Mouse (Mus musculus) brain, embryonic 14.5 days (tissue): ENCODE results near the gene Kcnh8. TPM values are rescaled to one million over a fixed set of nuclear protein-coding genes. Genes with fewer than 3 reads are reported as not detected.
A peak's percentile ranks its signal among the peaks of the same experiment; 100 is the strongest.

Experiments
- DNase-seq: peaks from one replicate; pipeline ENCODE4 v3.0.0-alpha.2; 2011; ENCODE audit warnings: low read depth
- CTCF ChIP-seq: fragments of 200-500 bp; IDR thresholded peaks from 2 replicates; pipeline ENCODE4 v1.5.1; 2012; ENCODE audit warnings: inconsistent platforms, mild to moderate bottlenecking, moderate library complexity, borderline replicate concordance; ENCODE audit not compliant: insufficient read depth, insufficient read length; ENCODE audit errors: extremely low read depth
- POLR2A ChIP-seq: fragments of 200-500 bp; IDR thresholded peaks from 2 replicates; pipeline ENCODE4 v1.6.1; 2012; ENCODE audit warnings: mild to moderate bottlenecking, inconsistent platforms, borderline replicate concordance; ENCODE audit not compliant: poor library complexity, insufficient read depth, insufficient read length, severe bottlenecking; ENCODE audit errors: extremely low read depth
- polyA plus RNA-seq: library from polyadenylated mRNA; depleted of rRNA; stranded (reverse); fragments of >200 nt; gene quantifications from 2 replicates; pipeline ENCODE4 v1.2.3, GENCODE M21; 2012

Gene Kcnh8
- polyA plus RNA-seq, 1 experiment = 6.6 TPM

DNA sequence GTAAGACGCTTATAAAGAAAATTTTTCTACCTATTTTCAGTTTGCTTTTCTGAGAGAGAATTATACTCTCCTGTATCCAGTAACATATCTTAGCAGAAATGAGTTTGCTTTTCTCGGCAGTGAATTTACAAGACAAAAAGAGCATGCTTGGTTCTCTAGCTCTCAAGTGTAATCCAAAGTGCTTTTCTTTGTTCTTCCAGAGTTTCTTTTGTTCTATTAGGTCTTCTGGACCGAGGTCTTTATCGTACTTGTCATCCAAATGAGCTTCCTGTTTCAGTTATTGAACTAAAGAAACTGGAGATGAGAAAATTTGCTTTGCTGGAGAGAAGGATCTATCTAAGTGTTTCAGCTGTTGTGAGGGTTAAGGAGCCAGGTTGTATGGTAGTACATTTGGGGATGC, 8.9 kb downstream of the Kcnh8 start:
- DNase-seq = no peak
- TF ChIP-seq CTCF = no peak
- no peak for TF ChIP-seq POLR2A

DNA sequence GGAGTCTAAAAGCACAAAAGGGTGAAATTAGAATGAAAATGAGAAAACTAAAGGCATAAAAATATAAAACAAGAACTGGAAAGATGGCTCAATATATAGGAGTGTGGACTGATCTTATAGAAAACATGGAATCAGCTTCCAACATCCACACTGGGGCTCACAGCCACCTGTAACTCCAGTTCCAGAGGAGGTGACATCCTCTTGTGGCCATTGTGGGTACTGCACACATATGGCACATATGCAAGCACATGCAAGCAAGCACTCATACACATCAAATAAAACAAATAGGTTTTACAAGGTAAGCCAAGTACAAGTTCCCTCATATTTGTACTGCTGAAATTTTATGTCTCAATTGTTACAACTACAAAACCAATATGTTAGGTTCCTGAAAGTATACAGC, 46.7 kb downstream of the Kcnh8 start:
- TF ChIP-seq CTCF = peak; percentile 38; the same call in 1 of the 2 replicates
- TF ChIP-seq POLR2A = no peak
- no peak for DNase-seq

- DNase-seq = no peak
- TF ChIP-seq CTCF (no peak), POLR2A (no peak)
Observed at GRCm38 (mm10) chr17:52691988-52692387, 89.5 kb downstream of the Kcnh8 start.

DNA sequence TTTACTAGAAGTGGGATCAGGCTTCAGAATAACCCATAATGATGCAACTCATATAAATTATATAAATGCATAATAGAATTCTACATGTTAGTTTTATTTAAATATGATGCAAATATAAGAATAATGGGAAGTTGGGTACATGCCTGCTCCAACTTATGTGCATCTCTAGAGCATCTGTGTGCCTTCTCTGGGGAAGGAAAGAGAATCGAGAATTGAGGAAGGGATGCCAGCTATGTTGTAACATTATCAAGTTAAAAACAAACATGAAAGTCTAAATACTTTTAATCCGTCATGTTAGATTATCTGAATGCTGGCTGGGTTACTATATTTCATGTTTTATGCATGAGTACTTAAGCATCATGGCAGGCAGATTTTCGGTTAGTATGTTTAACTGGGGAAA, 99.4 kb downstream of the Kcnh8 start:
- no peak for DNase-seq
- no peak for TF ChIP-seq CTCF
- TF ChIP-seq POLR2A = no peak

GRCm38 (mm10) chr17:52712319-52712718, 109.8 kb downstream of the Kcnh8 start:
- peak; percentile 26 for DNase-seq
- no peak for TF ChIP-seq POLR2A
- TF ChIP-seq CTCF = no peak

- TF ChIP-seq POLR2A (no peak), CTCF (no peak)
- peak; percentile 4 for DNase-seq
Observed at GRCm38 (mm10) chr17:52722214-52722613, 119.7 kb downstream of the Kcnh8 start.

DNA sequence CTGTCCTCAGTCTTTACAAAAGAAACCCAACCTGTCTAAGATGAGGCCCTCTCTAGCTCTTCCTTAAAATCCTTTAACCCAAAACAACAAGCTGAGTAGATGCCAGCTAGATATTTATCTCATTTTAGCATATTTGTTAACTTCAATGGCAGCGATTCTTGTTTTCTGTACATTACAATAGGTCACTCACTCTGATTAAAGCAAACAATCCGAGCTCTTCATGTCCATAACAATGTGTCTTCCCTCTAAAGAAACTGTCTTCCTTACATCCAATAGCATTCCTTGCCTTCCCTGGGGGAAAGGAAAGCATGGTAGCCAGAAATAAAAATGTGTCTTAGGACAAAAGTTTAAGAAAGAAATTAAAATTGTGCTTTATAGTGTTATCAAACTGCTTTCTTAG, 126.3 kb downstream of the Kcnh8 start:
- TF ChIP-seq CTCF (no peak), POLR2A (no peak)
- no peak for DNase-seq

- TF ChIP-seq POLR2A (no peak), CTCF (no peak)
- DNase-seq = no peak
Observed at GRCm38 (mm10) chr17:52738436-52738835, 135.9 kb downstream of the Kcnh8 start.

- no peak for TF ChIP-seq CTCF
- no peak for TF ChIP-seq POLR2A
- peak; percentile 5 for DNase-seq
Observed at GRCm38 (mm10) chr17:52788151-52788550, 185.6 kb downstream of the Kcnh8 start.

DNA sequence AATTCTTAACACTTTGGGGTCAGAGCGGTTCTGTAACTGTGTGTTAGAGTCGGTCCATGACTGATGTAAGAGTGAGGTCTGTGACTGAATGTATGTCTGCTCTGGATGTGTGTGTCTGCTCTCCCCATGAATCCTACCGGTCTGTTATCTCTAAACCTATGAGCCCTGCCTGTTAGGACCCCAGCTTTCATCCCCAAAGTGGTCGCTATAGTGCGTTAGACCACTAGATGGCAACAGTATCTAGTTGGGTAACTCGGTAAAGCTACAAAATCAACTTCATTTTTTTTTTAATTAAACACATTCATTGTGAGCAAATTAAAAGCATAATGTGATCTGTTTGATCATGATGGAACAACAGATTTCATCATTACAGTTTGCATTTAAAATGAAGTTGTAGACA, 202.0 kb downstream of the Kcnh8 start:
- TF ChIP-seq CTCF (peak; percentile 32; the same call in 1 of the 2 replicates), POLR2A (no peak)
- DNase-seq = no peak

- TF ChIP-seq CTCF = no peak
- TF ChIP-seq POLR2A = no peak
- DNase-seq = peak; percentile 55
Observed at GRCm38 (mm10) chr17:52810773-52811172, 208.3 kb downstream of the Kcnh8 start.

- TF ChIP-seq CTCF = no peak
- TF ChIP-seq POLR2A = no peak
- DNase-seq = no peak
Observed at GRCm38 (mm10) chr17:52819007-52819406, 216.5 kb downstream of the Kcnh8 start.

DNA sequence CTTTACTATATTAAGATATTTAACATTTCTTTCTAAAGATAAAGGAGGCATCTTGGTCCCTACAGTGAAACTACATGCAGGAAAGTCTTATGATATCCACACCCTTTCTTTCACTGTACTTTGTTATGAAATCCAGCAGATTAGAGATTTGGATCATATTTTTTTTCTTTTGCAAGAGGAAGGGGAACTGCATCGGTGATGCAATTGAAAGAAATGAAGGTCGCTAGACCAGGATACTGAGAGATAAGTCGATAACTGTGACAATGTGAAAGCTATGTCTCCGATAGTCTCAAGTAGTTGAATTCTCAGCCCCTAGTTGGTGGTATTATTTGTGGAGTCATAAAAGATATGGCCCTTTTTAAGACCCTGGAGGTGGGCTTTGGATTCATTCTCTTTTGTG, 227.2 kb downstream of the Kcnh8 start:
- TF ChIP-seq CTCF (no peak), POLR2A (no peak)
- no peak for DNase-seq

- TF ChIP-seq POLR2A (no peak), CTCF (no peak)
- peak; percentile 10 for DNase-seq
Observed at GRCm38 (mm10) chr17:52873195-52873594, 270.7 kb downstream of the Kcnh8 start.

- DNase-seq = no peak
- TF ChIP-seq CTCF (no peak), POLR2A (no peak)
Observed at GRCm38 (mm10) chr17:52878964-52879363, 276.5 kb downstream of the Kcnh8 start.
